Mouse (Mus musculus) Patski (cell line): Measurements from ENCODE around the gene Macrod1. TPM values are rescaled to one million over a fixed set of nuclear protein-coding genes. Genes with fewer than 3 reads are reported as not detected.

Source experiments
- ATAC-seq: fragments of 100-300 bp; one replicate; pipeline ENCODE4 v1.8.0; 2021
- CTCF ChIA-PET: fragments of 350-600 bp; sonication (Branson Sonifier 250); formaldehyde crosslinking; loops from one replicate; lab custom pipeline; 2022; ENCODE audit warnings: inconsistent platforms; lab: Charles Lee
- POLR2A ChIA-PET: fragments of 350-600 bp; sonication (Branson Sonifier 250); formaldehyde crosslinking; loops from one replicate; lab custom pipeline; 2022; ENCODE audit warnings: antibody characterized with exemption, inconsistent platforms; lab: Charles Lee
- DNase-seq: peaks from one replicate; pipeline ENCODE4 v3.0.0-alpha.2; 2011; ENCODE audit warnings: low read depth, low spot score
- H3K27me3 ChIP-seq: fragments of 371-371 bp; one replicate; pipeline ENCODE4 v1.5.1; 2021
- CTCF ChIP-seq: fragments of 100-300 bp; IDR thresholded peaks from one replicate; pipeline ENCODE4 v1.5.1; 2021
- in situ Hi-C: fragments of 300-500 bp; cut with MboI; formaldehyde crosslinking; loops from 3 replicates; pipeline ENCODE4 v1.11.1; 2018; ENCODE audit warnings: low pct_unique_long_range_greater_than_20kb, mixed read lengths
- polyA plus RNA-seq: library from polyadenylated mRNA; unstranded; gene quantifications from one replicate; pipeline ENCODE4 v1.2.3, GENCODE M21; 2021

Macrod1 gene
- polyA plus RNA-seq, 1 experiment from 2014 or later = 33.9 TPM

DNA sequence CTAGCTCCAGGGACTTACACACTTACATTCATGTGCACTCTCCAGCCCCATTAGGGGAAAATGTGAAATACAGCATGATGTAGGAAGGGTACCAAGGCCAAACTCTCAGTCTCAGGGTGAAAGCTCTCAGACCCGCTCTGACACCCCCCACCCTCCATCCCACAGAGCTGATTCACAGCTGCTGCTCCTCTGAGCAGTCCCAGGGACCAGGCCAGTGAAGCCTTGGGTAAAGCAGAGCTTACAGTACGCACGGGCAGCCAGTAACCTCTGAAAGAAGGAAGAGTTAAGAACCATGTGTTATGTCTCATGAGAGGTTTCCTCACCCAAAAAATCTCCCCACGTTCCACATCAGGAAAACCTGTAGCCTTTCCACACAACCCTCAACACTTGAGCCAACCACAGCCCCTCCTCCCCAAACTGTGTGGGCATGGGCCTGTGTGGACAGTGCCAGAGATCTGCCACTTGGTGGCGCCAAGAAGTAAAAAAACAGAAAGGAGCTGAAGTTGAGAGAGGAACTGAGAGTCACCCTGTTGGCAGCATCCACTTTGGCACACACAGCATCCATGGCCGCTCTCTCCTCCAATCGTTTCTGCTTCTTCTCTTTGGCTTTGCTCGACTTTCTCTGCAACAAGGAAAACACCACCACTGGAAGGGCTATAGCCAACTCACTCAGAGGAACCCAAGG lies 178.1 kb downstream of the Macrod1 start:
- POLR2A ChIA-PET = interaction anchor here (0.6 to 1.4 kb wide), 5 partner anchors 11 to 182 kb away, joined by 3 read pairs; partner anchors contain the start of gene 2700081O15Rik
- ATAC-seq = peak; percentile 83
- CTCF ChIA-PET = interaction anchor here (0.6 to 2.5 kb wide), 14 partner anchors 9 to 196 kb away, joined by 3 to 8 read pairs (median 3); partner anchors contain the start of gene Mark2
- no peaks in the 10 kb centered on the region for H3K27me3 ChIP-seq
- in situ Hi-C loops = loop anchor here (5.0 to 25.0 kb wide), 2 partner anchors 113 to 378 kb away; partner anchors contain the start of genes Hrasls5 and Lgals12
- DNase-seq = no peak
- TF ChIP-seq CTCF = peak; percentile 95

DNA sequence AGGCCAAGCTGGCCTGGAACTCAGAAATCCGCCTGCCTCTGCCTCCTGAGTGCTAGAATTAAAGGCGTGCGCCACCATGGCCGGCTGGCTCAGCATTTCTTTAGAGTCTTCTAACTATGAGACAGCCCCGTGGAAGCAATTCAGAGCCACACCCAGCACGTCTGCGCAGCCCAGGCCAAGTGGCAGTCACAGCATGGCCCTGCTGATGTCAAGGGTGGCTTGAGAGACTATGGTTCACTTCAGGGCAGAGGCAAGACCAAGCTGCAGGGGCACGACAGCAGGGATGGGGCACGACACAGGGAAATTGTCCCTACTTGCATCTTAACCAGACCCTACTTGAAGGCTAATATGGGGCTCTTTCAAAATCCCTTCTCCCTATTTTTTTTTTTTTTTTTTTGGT lies 178.9 kb downstream of the Macrod1 start:
- ChIA-PET CTCF (interaction anchor here (0.6 to 2.5 kb wide), 10 partner anchors 23 to 195 kb away, joined by 3 to 8 read pairs (median 3); no protein-coding TSS in a partner anchor), POLR2A (interaction anchor here (0.6 to 1.4 kb wide), 5 partner anchors 12 to 327 kb away, joined by 3 to 5 read pairs (median 3); partner anchors contain the start of gene 2700081O15Rik)
- in situ Hi-C loops = loop anchor here (25.0 kb wide), 1 partner anchor 377 kb away; the partner anchor contains the start of genes Hrasls5 and Lgals12
- ATAC-seq (no peak), DNase-seq (no peak)
- H3K27me3 ChIP-seq = no peaks in the 10 kb centered on the region
- no peak for TF ChIP-seq CTCF

GRCm38 (mm10) chr19:7236011-7236410 lies 179.4 kb downstream of the Macrod1 start:
- CTCF ChIA-PET = interaction anchor here (0.7 to 2.5 kb wide), 4 partner anchors 29 to 181 kb away, joined by 3 to 8 read pairs (median 5); no protein-coding TSS in a partner anchor
- no peak for ATAC-seq
- no peak for TF ChIP-seq CTCF
- POLR2A ChIA-PET = interaction anchor here (0.5 to 1.4 kb wide), 4 partner anchors 33 to 327 kb away, joined by 3 to 5 read pairs (median 4); partner anchors contain the start of gene 2700081O15Rik
- H3K27me3 ChIP-seq = no peaks in the 10 kb centered on the region
- DNase-seq = no peak
- in situ Hi-C loops = loop anchor here (25.0 kb wide), 1 partner anchor 376 kb away; the partner anchor contains the start of genes Hrasls5 and Lgals12

DNA sequence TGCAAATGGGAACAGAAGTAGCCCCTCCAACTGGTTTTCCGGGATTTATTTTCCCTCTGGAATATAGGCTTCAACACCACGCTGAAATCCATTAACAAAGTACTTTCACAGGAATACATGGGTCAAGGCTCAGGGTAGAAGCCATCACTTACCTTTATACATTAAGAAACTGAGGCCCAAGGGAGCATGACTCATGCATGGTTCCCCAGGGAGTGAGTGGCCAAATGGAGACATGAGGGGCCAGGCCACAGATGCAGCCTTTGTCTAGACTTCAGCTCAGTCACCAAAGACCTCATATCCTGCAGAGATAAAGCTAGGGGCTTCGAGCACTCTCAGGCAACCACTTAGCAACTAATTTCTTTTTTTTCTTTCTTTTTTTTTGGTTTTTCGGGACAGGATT lies 180.1 kb downstream of the Macrod1 start:
- no peaks in the 10 kb centered on the region for H3K27me3 ChIP-seq
- CTCF ChIA-PET = interaction anchor here (1.7 kb wide), 1 partner anchor 28 kb away, joined by 7 read pairs; no protein-coding TSS in a partner anchor
- no peak for DNase-seq
- in situ Hi-C loops = loop anchor here (25.0 kb wide), 1 partner anchor 376 kb away; the partner anchor contains the start of genes Hrasls5 and Lgals12
- no peak for TF ChIP-seq CTCF
- no peak for ATAC-seq
- POLR2A ChIA-PET = interaction anchor here (0.5 kb wide), 1 partner anchor 170 kb away, joined by 3 read pairs; no protein-coding TSS in a partner anchor

DNA sequence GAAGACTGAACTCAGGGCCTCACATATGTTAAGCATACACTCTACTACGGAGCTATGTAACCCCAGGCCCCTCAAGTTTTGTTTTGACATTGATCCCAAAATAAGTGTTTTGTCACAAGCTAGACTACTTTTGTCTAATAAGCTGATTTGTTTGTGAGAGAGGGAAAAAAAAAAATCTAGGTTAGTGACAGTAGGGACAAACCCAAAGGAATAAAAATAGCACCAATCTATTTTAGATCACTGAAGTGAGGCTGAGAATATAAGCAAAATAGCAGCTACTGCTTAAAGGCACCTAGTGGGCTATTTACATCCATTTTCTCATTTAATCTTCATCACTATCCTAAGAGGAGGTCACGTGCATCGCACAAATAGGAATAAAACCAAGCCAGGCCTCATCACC lies 183.0 kb downstream of the Macrod1 start:
- no peak for TF ChIP-seq CTCF
- in situ Hi-C loops = loop anchor here (25.0 kb wide), 1 partner anchor 373 kb away; the partner anchor contains the start of genes Hrasls5 and Lgals12
- ATAC-seq (no peak), DNase-seq (no peak)
- H3K27me3 ChIP-seq = no peaks in the 10 kb centered on the region
- ChIA-PET CTCF (no interaction called here), POLR2A (interaction anchor here (1.0 kb wide), 1 partner anchor 178 kb away, joined by 5 read pairs; no protein-coding TSS in a partner anchor)

GRCm38 (mm10) chr19:7240291-7240690 lies 183.7 kb downstream of the Macrod1 start:
- no peak for TF ChIP-seq CTCF
- H3K27me3 ChIP-seq = no peaks in the 10 kb centered on the region
- POLR2A ChIA-PET = interaction anchor here (1.0 kb wide), 1 partner anchor 178 kb away, joined by 5 read pairs; no protein-coding TSS in a partner anchor
- ATAC-seq (no peak), DNase-seq (no peak)
- CTCF ChIA-PET = no interaction called here
- in situ Hi-C loops = loop anchor here (25.0 kb wide), 1 partner anchor 372 kb away; the partner anchor contains the start of genes Hrasls5 and Lgals12

- ATAC-seq = peak; percentile 84
- TF ChIP-seq CTCF = no peak
- peak; percentile 66 for DNase-seq
- ChIA-PET POLR2A (interaction anchor here (0.6 kb wide), 1 partner anchor 30 kb away, joined by 4 read pairs; no protein-coding TSS in a partner anchor), CTCF (interaction anchor here (0.9 to 2.1 kb wide), 3 partner anchors 17 to 104 kb away, joined by 3 to 7 read pairs (median 3); no protein-coding TSS in a partner anchor)
- H3K27me3 ChIP-seq = no peaks in the 10 kb centered on the region
- in situ Hi-C loops = loop anchor here (25.0 kb wide), 1 partner anchor 371 kb away; the partner anchor contains the start of genes Hrasls5 and Lgals12
Measured at GRCm38 (mm10) chr19:7240782-7241690, 184.4 kb downstream of the Macrod1 start, which contains the start of gene Naa40. TSS of gene Naa40 (minus strand) at chr19:7241183.

GRCm38 (mm10) chr19:7246021-7246420 lies 189.4 kb downstream of the Macrod1 start:
- no peak for ATAC-seq
- H3K27me3 ChIP-seq = no peaks in the 10 kb centered on the region
- POLR2A ChIA-PET = no interaction called here
- CTCF ChIA-PET = interaction anchor here (1.1 kb wide), 1 partner anchor 18 kb away, joined by 3 read pairs; no protein-coding TSS in a partner anchor
- no peak for DNase-seq
- no peak for TF ChIP-seq CTCF
- in situ Hi-C loops = loop anchor here (25.0 kb wide), 1 partner anchor 366 kb away; the partner anchor contains the start of genes Hrasls5 and Lgals12

Other genes with a start within 250 kb of the Macrod1 start
- gene Rps6ka4, start 216.2 kb upstream of the Macrod1 start, polyA plus RNA-seq = 51.4 TPM
- gene Ccdc88b, start 198.6 kb upstream of the Macrod1 start, polyA plus RNA-seq = 0.06 TPM
- gene Trmt112, start 147.1 kb upstream of the Macrod1 start, polyA plus RNA-seq = 64.4 TPM
- gene Prdx5, start 146.7 kb upstream of the Macrod1 start, polyA plus RNA-seq = 557 TPM
- 96.1 TPM for gene Esrra, start 135.0 kb upstream of the Macrod1 start, polyA plus RNA-seq
- 7.6 TPM for gene Catsperz, start 131.4 kb upstream of the Macrod1 start, polyA plus RNA-seq
- gene Kcnk4, start 122.3 kb upstream of the Macrod1 start, polyA plus RNA-seq = 7.6 TPM
- gene Bad, start 114.9 kb upstream of the Macrod1 start, polyA plus RNA-seq = 108 TPM
- gene Gpr137, start 114.3 kb upstream of the Macrod1 start, polyA plus RNA-seq = 73.0 TPM
- 267 TPM for gene Ppp1r14b, start 81.8 kb upstream of the Macrod1 start, polyA plus RNA-seq
- gene Plcb3, start 80.3 kb upstream of the Macrod1 start, polyA plus RNA-seq = 59.6 TPM
- gene Fkbp2, start 76.3 kb upstream of the Macrod1 start, polyA plus RNA-seq = 167 TPM
- gene Vegfb, start 69.2 kb upstream of the Macrod1 start, polyA plus RNA-seq = 87.1 TPM
- 26.0 TPM for gene Dnajc4, start 64.2 kb upstream of the Macrod1 start, polyA plus RNA-seq
- gene Nudt22, start 60.7 kb upstream of the Macrod1 start, polyA plus RNA-seq = 60.5 TPM
- 20.7 TPM for gene Trpt1, start 60.7 kb upstream of the Macrod1 start, polyA plus RNA-seq
- 0.22 TPM for gene Fermt3, start 37.3 kb upstream of the Macrod1 start, polyA plus RNA-seq
- gene Stip1, start 16.8 kb upstream of the Macrod1 start, polyA plus RNA-seq = 301 TPM
- 12.6 TPM for gene Flrt1, start 48.9 kb downstream of the Macrod1 start, polyA plus RNA-seq
- 166 TPM for gene Otub1, start 149.5 kb downstream of the Macrod1 start, polyA plus RNA-seq
- gene Cox8a, start 160.8 kb downstream of the Macrod1 start, polyA plus RNA-seq = 1,740 TPM
- gene Naa40, start 184.4 kb downstream of the Macrod1 start, polyA plus RNA-seq = 60.8 TPM
- gene Rcor2, start 210.5 kb downstream of the Macrod1 start, polyA plus RNA-seq = 7.6 TPM